Mouse (Mus musculus) lung, embryonic 15.5 days (tissue): ENCODE results near the gene Brca1. TPM values are rescaled to one million over a fixed set of nuclear protein-coding genes. Genes with fewer than 3 reads are reported as not detected.
A peak's percentile ranks its signal among the peaks of the same experiment; 100 is the strongest.
"Not testable (repeated sequence)": the region's sequence is repeated elsewhere in the genome, so short reads cannot be mapped to it uniquely, and the experiment has no call there.

Experiments used
- ATAC-seq: fragments of 200-750 bp; cut with Nextera tagmentation; 2 replicates; pipeline ENCODE4 v1.8.0; 2017; ENCODE audit warnings: moderate number of reproducible peaks, borderline replicate concordance; ENCODE audit not compliant: low FRiP score, low TSS enrichment; ENCODE audit errors: extremely low read depth
- H3K27ac ChIP-seq: fragments of 300-500 bp; sonication (generic); 2 replicates; pipeline ENCODE4 v1.5.1; 2015; ENCODE audit warnings: moderate library complexity, mild to moderate bottlenecking, inconsistent platforms
- H3K27me3 ChIP-seq: fragments of 300-500 bp; sonication (generic); 2 replicates; pipeline ENCODE4 v1.6.1; 2015; ENCODE audit warnings: inconsistent platforms
- H3K36me3 ChIP-seq: fragments of 300-500 bp; sonication (generic); 2 replicates; pipeline ENCODE4 v1.6.1; 2015; ENCODE audit warnings: inconsistent platforms
- H3K4me1 ChIP-seq: fragments of 300-500 bp; sonication (generic); 2 replicates; pipeline ENCODE4 v1.6.1; 2015; ENCODE audit warnings: inconsistent platforms
- H3K4me2 ChIP-seq: fragments of 300-500 bp; sonication (generic); 2 replicates; pipeline ENCODE4 v1.6.1; 2015; ENCODE audit warnings: inconsistent platforms, mild to moderate bottlenecking, moderate library complexity
- H3K4me3 ChIP-seq: fragments of 300-500 bp; sonication (generic); 2 replicates; pipeline ENCODE4 v1.5.1; 2015; ENCODE audit warnings: mild to moderate bottlenecking, inconsistent platforms
- H3K9ac ChIP-seq: fragments of 300-500 bp; sonication (generic); 2 replicates; pipeline ENCODE4 v1.6.1; 2015; ENCODE audit warnings: inconsistent platforms
- H3K9me3 ChIP-seq: fragments of 300-500 bp; sonication (generic); 2 replicates; pipeline ENCODE4 v1.6.1; 2016; ENCODE audit warnings: inconsistent platforms
- WGBS: fragments of 180-500 bp; shearing (Covaris S2); methylation state at CpG from one replicate; pipeline ENCODE4 v1.1.7; 2015; 5-methylcytosine and 5-hydroxymethylcytosine counted together
- polyA plus RNA-seq: library from polyadenylated mRNA; unstranded; fragments of >200 nt; fragmentation: Nextera tagmentation; extraction: Ambion mirVana; gene quantifications from 2 replicates; pipeline ENCODE4 v1.2.1, GENCODE M21; 2015

The Brca1 gene
- polyA plus RNA-seq, 1 experiment from 2014 or later = 14.1 TPM

GRCm38 (mm10) chr11:101467477-101468262 lies 84.1 kb downstream of the Brca1 start:
- no peaks in the 10 kb centered on the region for H3K36me3 ChIP-seq
- H3K27ac ChIP-seq = no peak overlapping the region
- peak overlapping the region; percentile 55 for H3K9ac ChIP-seq
- H3K27me3 ChIP-seq = no peaks in the 10 kb centered on the region
- peak overlapping the region; percentile 96 for H3K4me2 ChIP-seq
- H3K4me1 ChIP-seq = peaks cover 47% of the 10 kb centered on the region
- H3K9me3 ChIP-seq = no peaks in the 10 kb centered on the region
- WGBS = 1% methylated on average over 53 of the region's 54 CpGs
- peak; percentile 80 for ATAC-seq
- H3K4me3 ChIP-seq = peak overlapping the region; percentile 77

- not testable (repeated sequence) for H3K27me3 ChIP-seq, ATAC-seq, H3K36me3 ChIP-seq, H3K27ac ChIP-seq, H3K9me3 ChIP-seq
- Histone ChIP-seq H3K9ac (peak overlapping the region; percentile 67; the same call in 1 of the 2 replicates), H3K4me1 (peaks cover 52% of the 10 kb centered on the region), H3K4me3 (peak overlapping the region; percentile 72), H3K4me2 (peak overlapping the region; percentile 93)
- WGBS = 56% methylated on average over 5 of the region's 5 CpGs
Observed at GRCm38 (mm10) chr11:101466552-101466950, 85.2 kb downstream of the Brca1 start.

GRCm38 (mm10) chr11:101465869-101466551 lies 85.7 kb downstream of the Brca1 start, which contains the start of gene Vat1:
Gene Vat1 (minus strand): TSS chr11:101466230.
- ATAC-seq = peak; percentile 39
- Histone ChIP-seq H3K4me3 (peak within 1 kb of the TSS; percentile 77), H3K9ac (peak within 1 kb of the TSS; percentile 67), H3K4me2 (peak within 1 kb of the TSS; percentile 93), H3K27ac (peak within 1 kb of the TSS; percentile 88), H3K36me3 (peaks cover 8% of the 10 kb centered on the region; the same call in 1 of the 2 replicates), H3K4me1 (peaks cover 52% of the 10 kb centered on the region), H3K27me3 (no peaks in the 10 kb centered on the region), H3K9me3 (no peaks in the 10 kb centered on the region)
- under 1% methylated on average over 59 of the region's 60 CpGs for WGBS

- Histone ChIP-seq H3K4me1 (peaks cover 55% of the 10 kb centered on the region), H3K4me3 (peak overlapping the region; percentile 72), H3K27me3 (no peaks in the 10 kb centered on the region), H3K27ac (peak overlapping the region; percentile 88), H3K4me2 (peak overlapping the region; percentile 93), H3K36me3 (peaks cover 8% of the 10 kb centered on the region; the same call in 1 of the 2 replicates), H3K9me3 (no peaks in the 10 kb centered on the region), H3K9ac (peak overlapping the region; percentile 67)
- WGBS = 1% methylated on average over 51 of the region's 51 CpGs
- peak; percentile 34 for ATAC-seq
Observed at GRCm38 (mm10) chr11:101465101-101465868, 86.5 kb downstream of the Brca1 start.

- peak within 1 kb of the TSS; percentile 93 for H3K4me2 ChIP-seq
- peak within 1 kb of the TSS; percentile 72 for H3K4me3 ChIP-seq
- peak within 1 kb of the TSS; percentile 67 for H3K9ac ChIP-seq
- no peak for ATAC-seq
- peak within 1 kb of the TSS; percentile 88 for H3K27ac ChIP-seq
- WGBS = 15% methylated on average over 12 of the region's 12 CpGs
- H3K27me3 ChIP-seq = no peaks in the 10 kb centered on the region
- H3K4me1 ChIP-seq = peaks cover 61% of the 10 kb centered on the region
- H3K36me3 ChIP-seq = peaks cover 8% of the 10 kb centered on the region; the same call in 1 of the 2 replicates
- no peaks in the 10 kb centered on the region for H3K9me3 ChIP-seq
Observed at GRCm38 (mm10) chr11:101464211-101465100, 87.3 kb downstream of the Brca1 start, which contains the start of gene Rnd2. Gene Rnd2 (plus strand): TSS chr11:101464999.

GRCm38 (mm10) chr11:101462583-101463440 lies 88.9 kb downstream of the Brca1 start:
- Histone ChIP-seq H3K9ac (no peak overlapping the region), H3K4me1 (peaks cover 61% of the 10 kb centered on the region), H3K4me3 (no peak overlapping the region), H3K9me3 (no peaks in the 10 kb centered on the region), H3K4me2 (no peak overlapping the region), H3K27ac (no peak overlapping the region), H3K27me3 (no peaks in the 10 kb centered on the region), H3K36me3 (peaks cover 13% of the 10 kb centered on the region; the same call in 1 of the 2 replicates)
- WGBS = 24% methylated on average over 13 of the region's 13 CpGs
- no peak for ATAC-seq

GRCm38 (mm10) chr11:101462141-101462540 lies 89.6 kb downstream of the Brca1 start:
- H3K4me1 ChIP-seq = peaks cover 54% of the 10 kb centered on the region
- peaks cover 15% of the 10 kb centered on the region; the same call in 1 of the 2 replicates for H3K36me3 ChIP-seq
- no peak for ATAC-seq
- no peak overlapping the region for H3K9ac ChIP-seq
- H3K27me3 ChIP-seq = no peaks in the 10 kb centered on the region
- H3K4me3 ChIP-seq = no peak overlapping the region
- H3K4me2 ChIP-seq = no peak overlapping the region
- H3K27ac ChIP-seq = no peak overlapping the region
- 74% methylated on average over 14 of the region's 14 CpGs for whole genome bisulfite sequencing
- no peaks in the 10 kb centered on the region for H3K9me3 ChIP-seq

- WGBS = 80% methylated on average over 15 of the region's 15 CpGs
Observed at GRCm38 (mm10) chr11:101460321-101460720, 91.4 kb downstream of the Brca1 start.

GRCm38 (mm10) chr11:101459716-101460115 lies 92.0 kb downstream of the Brca1 start:
- H3K4me1 ChIP-seq = peaks cover 40% of the 10 kb centered on the region
- peak; percentile 32; the same call in 1 of the 2 replicates for ATAC-seq
- H3K36me3 ChIP-seq = peaks cover 15% of the 10 kb centered on the region; the same call in 1 of the 2 replicates
- no peaks in the 10 kb centered on the region for H3K9me3 ChIP-seq
- WGBS = 39% methylated on average over 5 of the region's 6 CpGs
- no peak overlapping the region for H3K9ac ChIP-seq
- no peak overlapping the region for H3K4me3 ChIP-seq
- H3K27me3 ChIP-seq = no peaks in the 10 kb centered on the region
- no peak overlapping the region for H3K4me2 ChIP-seq
- H3K27ac ChIP-seq = no peak overlapping the region

More at GRCm38 (mm10) chr11:101460321-101460720, 91.4 kb downstream of the Brca1 start:
- Histone ChIP-seq H3K27me3 (no peaks in the 10 kb centered on the region), H3K4me2 (no peak overlapping the region), H3K9me3 (no peaks in the 10 kb centered on the region), H3K9ac (no peak overlapping the region), H3K4me3 (no peak overlapping the region), H3K36me3 (peaks cover 15% of the 10 kb centered on the region; the same call in 1 of the 2 replicates), H3K27ac (no peak overlapping the region; the same call in 1 of the 2 replicates), H3K4me1 (peaks cover 46% of the 10 kb centered on the region)
- no peak for ATAC-seq

GRCm38 (mm10) chr11:101458217-101458616 lies 93.5 kb downstream of the Brca1 start:
- H3K27ac ChIP-seq = no peak overlapping the region
- no peak for ATAC-seq
- no peak overlapping the region for H3K9ac ChIP-seq
- no peak overlapping the region for H3K4me3 ChIP-seq
- no peaks in the 10 kb centered on the region for H3K27me3 ChIP-seq
- WGBS = 81% methylated on average over 12 of the region's 12 CpGs
- peaks cover 15% of the 10 kb centered on the region; the same call in 1 of the 2 replicates for H3K36me3 ChIP-seq
- H3K9me3 ChIP-seq = no peaks in the 10 kb centered on the region
- no peak overlapping the region for H3K4me2 ChIP-seq
- peaks cover 27% of the 10 kb centered on the region for H3K4me1 ChIP-seq
